Mouse (Mus musculus) thymus, adult 2 months (tissue): Measurements from ENCODE around the gene Gsap. TPM values are rescaled to one million over a fixed set of nuclear protein-coding genes. Genes with fewer than 3 reads are reported as not detected.

ENCODE experiments used
- DNase-seq: peaks from one replicate; pipeline ENCODE4 v3.0.0; 2021
- H3K27ac ChIP-seq: fragments of 200-500 bp; 2 replicates; pipeline ENCODE4 v1.5.1; 2012; ENCODE audit warnings: low read length, control low read depth; ENCODE audit not compliant: control insufficient read depth, insufficient read depth
- H3K27me3 ChIP-seq: fragments of 200-500 bp; 2 replicates; pipeline ENCODE4 v1.6.1; 2012; ENCODE audit warnings: mild to moderate bottlenecking, low read length, moderate library complexity, mixed read lengths; ENCODE audit not compliant: control insufficient read depth, insufficient read depth
- H3K36me3 ChIP-seq: fragments of 200-500 bp; 2 replicates; pipeline ENCODE4 v1.6.1; 2012; ENCODE audit warnings: mild to moderate bottlenecking, low read length, moderate library complexity; ENCODE audit not compliant: control insufficient read depth, insufficient read depth
- H3K4me1 ChIP-seq: fragments of 200-500 bp; replicated peaks from 2 replicates; pipeline ENCODE4 v1.6.1; 2012; ENCODE audit warnings: low read length; ENCODE audit not compliant: control insufficient read depth, insufficient read depth
- H3K4me3 ChIP-seq: fragments of 200-500 bp; 2 replicates; pipeline ENCODE4 v1.5.1; 2012; ENCODE audit warnings: mild to moderate bottlenecking, low read length, control low read depth, moderate library complexity; ENCODE audit not compliant: control insufficient read depth, insufficient read depth
- CTCF ChIP-seq: fragments of 200-500 bp; IDR thresholded peaks from 2 replicates; pipeline ENCODE4 v1.5.1; 2012; ENCODE audit warnings: mild to moderate bottlenecking, control low read depth, low read length, moderate library complexity, borderline replicate concordance; ENCODE audit not compliant: control insufficient read depth, poor library complexity, insufficient read depth; ENCODE audit errors: extremely low read depth
- POLR2A ChIP-seq: fragments of 200-500 bp; IDR thresholded peaks from 2 replicates; pipeline ENCODE4 v1.6.1; 2012; ENCODE audit warnings: mild to moderate bottlenecking, low read length, control low read depth, moderate library complexity; ENCODE audit not compliant: control insufficient read depth, poor library complexity, insufficient read depth; ENCODE audit errors: extremely low read depth
- WGBS: fragments of 180-500 bp; shearing (Covaris S2); methylation state at CpG from one replicate; pipeline ENCODE4 v1.1.7; 2018; 5-methylcytosine and 5-hydroxymethylcytosine counted together
- polyA plus RNA-seq: library from polyadenylated mRNA; depleted of rRNA; stranded (reverse); fragments of >200 nt; gene quantifications from 2 replicates; pipeline ENCODE4 v1.2.3, GENCODE M21; 2012

The Gsap gene
- polyA plus RNA-seq, 1 experiment, result 4.3 TPM

DNA sequence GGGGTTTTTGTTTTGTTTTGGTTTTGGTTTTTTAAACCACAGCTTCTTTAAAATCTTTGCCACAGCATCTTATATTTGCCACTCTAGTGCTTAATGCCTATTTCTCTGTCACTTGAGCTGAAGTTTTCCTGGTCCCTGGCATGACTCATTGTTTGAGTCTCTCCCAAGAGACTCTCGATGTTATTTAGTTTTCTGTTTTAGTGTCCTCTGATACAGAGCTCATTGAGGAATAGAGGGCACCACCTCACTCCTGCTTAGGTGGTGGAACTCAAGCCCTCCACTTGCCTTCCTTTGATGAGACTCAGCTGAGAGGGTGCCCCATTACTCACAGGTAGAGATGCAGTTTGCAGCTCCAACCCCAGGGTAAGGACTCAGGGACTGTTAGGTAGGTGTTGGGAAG is 17.4 kb downstream of the Gsap start:
- DNase-seq, result no peak
- Histone ChIP-seq H3K4me1 (no peaks in the 10 kb centered on the region), H3K27ac (no peak overlapping the region), H3K27me3 (no peaks in the 10 kb centered on the region), H3K36me3 (no peaks in the 10 kb centered on the region), H3K4me3 (no peak overlapping the region)
- TF ChIP-seq CTCF (no peak), POLR2A (no peak)
- WGBS, result 64% methylated on average over 1 of the region's 1 CpGs

DNA sequence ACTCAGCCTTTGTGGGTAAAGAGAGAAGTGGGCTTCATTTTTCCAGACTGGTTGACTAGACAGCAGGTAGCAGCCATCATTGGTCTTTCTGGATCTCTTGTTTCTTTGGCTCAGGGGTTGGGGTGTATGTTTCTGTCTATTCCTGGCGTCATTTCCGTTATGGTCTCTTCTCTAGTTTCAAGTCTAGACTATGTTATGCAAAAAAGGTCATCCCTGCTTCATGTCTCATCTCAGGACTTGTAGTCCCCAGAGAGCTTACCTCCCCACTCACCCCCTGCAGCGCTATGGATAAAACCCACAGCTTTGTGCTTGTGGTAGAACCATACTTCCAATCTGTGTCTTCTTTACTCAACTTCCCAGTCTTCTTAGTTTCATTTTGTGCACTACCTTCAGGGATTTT is 18.1 kb downstream of the Gsap start:
- TF ChIP-seq CTCF, result no peak
- TF ChIP-seq POLR2A, result no peak
- H3K36me3 ChIP-seq, result no peaks in the 10 kb centered on the region

DNA sequence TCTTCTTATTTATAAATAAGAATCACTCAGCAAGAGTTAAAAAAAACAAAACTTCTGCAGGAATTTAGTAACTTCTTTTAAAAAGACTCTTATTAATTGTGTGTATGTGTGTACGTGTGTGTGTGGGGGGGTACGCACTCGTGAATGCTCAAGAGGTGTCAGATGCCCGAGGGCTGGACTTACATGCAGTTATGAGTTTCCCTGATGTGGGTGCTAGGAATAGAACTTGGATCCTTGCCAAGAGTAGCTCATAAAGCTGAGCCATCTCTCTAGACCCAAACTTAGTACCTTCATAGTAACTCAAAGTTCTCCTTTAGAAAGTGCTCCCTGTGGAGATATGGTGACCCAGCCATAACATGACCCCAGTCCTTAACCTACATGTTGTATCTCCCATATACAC is 20.0 kb downstream of the Gsap start:
- no peak overlapping the region for H3K4me3 ChIP-seq
- H3K36me3 ChIP-seq, result no peaks in the 10 kb centered on the region
- DNase-seq, result no peak
- no peak overlapping the region for H3K27ac ChIP-seq
- 81% methylated on average over 4 of the region's 4 CpGs for WGBS
- no peaks in the 10 kb centered on the region for H3K27me3 ChIP-seq
- H3K4me1 ChIP-seq, result no peaks in the 10 kb centered on the region
- TF ChIP-seq POLR2A, result no peak
- no peak for TF ChIP-seq CTCF

More for the DNA sequence above, 18.1 kb downstream of the Gsap start:
- H3K27ac ChIP-seq, result no peak overlapping the region
- 90% methylated on average over 3 of the region's 3 CpGs for WGBS
- no peaks in the 10 kb centered on the region for H3K27me3 ChIP-seq
- H3K4me3 ChIP-seq, result no peak overlapping the region
- H3K4me1 ChIP-seq, result no peaks in the 10 kb centered on the region
- DNase-seq, result no peak

DNA sequence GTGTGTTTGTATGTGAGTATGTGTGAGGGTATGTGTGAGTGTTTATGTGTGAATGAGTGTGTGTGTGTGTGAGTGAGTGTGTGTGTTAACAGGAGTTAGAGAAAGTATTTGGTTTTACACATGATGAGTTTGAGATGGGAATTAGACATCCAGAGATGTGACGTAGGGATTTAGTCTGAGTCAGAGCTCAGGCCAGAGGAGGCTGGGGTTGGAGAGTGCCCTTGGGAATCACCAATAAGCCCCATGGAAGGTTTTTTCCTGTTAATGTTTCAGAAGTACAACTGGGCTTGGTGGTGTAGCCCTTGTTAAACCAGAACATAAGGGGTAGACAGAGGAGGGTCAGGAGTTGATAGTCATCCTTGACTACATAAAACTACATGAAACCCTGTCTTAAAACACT is 25.4 kb downstream of the Gsap start:
- WGBS, result 97% methylated on average over 1 of the region's 1 CpGs
- H3K4me3 ChIP-seq, result no peak overlapping the region
- DNase-seq, result no peak
- H3K27ac ChIP-seq, result no peak overlapping the region
- no peaks in the 10 kb centered on the region for H3K27me3 ChIP-seq
- no peaks in the 10 kb centered on the region for H3K36me3 ChIP-seq
- no peak for TF ChIP-seq CTCF
- no peak for TF ChIP-seq POLR2A
- peaks cover 5% of the 10 kb centered on the region; the same call in 1 of the 2 replicates for H3K4me1 ChIP-seq

DNA sequence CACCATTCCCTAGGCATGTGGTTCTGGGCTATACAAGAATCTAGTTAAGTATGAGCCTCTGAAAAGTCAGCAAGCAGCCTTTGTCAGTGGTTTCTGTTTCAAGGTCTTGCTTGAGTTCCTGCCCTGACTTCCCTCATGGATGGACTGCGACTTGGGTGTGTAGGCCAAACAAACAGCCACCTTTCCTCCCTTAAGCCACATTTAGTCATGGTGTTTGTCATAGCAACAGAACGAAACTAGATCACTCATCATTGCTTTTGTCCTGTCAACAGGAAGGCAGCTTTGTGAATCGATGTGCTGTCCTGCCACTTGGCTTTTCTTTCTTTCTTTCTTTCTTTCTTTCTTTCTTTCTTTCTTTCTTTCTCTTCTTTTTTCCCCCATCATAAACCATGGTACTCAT is 26.9 kb downstream of the Gsap start:
- no peak overlapping the region for H3K27ac ChIP-seq
- 93% methylated on average over 3 of the region's 3 CpGs for WGBS
- H3K36me3 ChIP-seq, result no peaks in the 10 kb centered on the region
- H3K27me3 ChIP-seq, result no peaks in the 10 kb centered on the region
- no peak for TF ChIP-seq POLR2A
- TF ChIP-seq CTCF, result no peak
- no peak overlapping the region for H3K4me3 ChIP-seq
- DNase-seq, result no peak
- H3K4me1 ChIP-seq, result peaks cover 5% of the 10 kb centered on the region; the same call in 1 of the 2 replicates

DNA sequence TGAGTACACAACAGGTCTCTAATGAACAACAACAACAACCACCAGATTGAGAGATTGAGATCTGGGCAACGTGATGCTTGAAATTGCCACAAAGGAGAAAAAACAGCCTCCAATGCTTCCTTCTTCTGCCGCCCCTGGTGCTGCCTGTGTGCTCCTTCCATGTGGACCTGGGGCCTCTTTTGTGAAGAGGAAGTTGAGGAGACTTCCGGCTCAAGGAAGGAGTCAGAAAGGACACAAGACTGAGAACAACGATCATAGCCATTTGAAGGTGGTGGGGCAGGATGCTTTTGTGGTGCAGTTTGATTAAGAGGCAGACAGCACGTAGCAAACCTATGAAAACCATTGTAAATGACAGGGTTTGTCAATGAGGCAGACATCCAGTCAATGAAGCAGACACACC is 27.7 kb downstream of the Gsap start:
- Histone ChIP-seq H3K36me3 (no peaks in the 10 kb centered on the region), H3K27me3 (no peaks in the 10 kb centered on the region), H3K4me3 (no peak overlapping the region), H3K4me1 (peaks cover 5% of the 10 kb centered on the region; the same call in 1 of the 2 replicates), H3K27ac (no peak overlapping the region)
- DNase-seq, result no peak
- TF ChIP-seq POLR2A (no peak), CTCF (no peak)
- WGBS, result 24% methylated on average over 5 of the region's 5 CpGs

DNA sequence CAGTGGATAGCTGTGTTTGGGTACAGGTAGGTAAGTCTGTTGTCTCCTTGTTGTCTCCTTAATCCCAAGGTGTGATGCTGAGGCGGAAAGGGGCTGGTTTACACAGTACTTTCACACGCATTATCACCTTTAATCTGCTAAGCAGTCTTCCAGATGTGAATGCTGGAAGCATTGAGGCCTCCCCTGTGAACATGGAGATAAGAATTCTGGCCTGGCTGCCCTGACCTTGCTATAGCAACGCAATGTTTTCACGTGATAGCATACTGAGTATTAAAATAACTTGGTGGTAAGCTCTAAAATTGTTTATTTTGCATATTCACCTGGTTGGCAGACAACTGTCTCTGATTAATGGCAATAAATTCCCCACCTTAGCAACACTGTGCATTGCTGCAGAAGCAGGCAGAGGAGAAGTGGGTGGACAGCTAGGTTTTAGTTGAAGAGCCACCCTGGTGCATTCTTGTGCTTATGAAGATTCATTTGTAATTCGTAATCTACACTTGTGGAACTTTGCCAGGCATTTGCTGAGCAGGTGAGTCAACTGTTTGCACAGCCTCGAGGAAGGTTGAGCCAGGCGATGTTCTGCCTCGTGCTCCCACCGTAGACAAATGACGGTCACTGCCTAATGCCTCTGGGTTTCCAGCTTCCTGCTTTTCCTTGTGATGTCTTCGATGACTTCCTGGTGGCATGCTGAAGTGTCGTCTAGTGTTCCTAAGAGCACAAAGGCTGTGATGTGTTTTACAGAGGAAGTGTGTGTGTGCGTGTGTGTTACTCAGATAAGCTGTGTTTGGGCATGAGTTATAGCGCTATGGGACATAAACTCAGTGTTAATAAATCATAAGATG is 31.6 kb downstream of the Gsap start:
- TF ChIP-seq POLR2A (no peak), CTCF (no peak)
- DNase-seq, result no peak
- Histone ChIP-seq H3K27me3 (no peaks in the 10 kb centered on the region), H3K4me1 (peaks cover 5% of the 10 kb centered on the region; the same call in 1 of the 2 replicates), H3K4me3 (no peak overlapping the region), H3K36me3 (no peaks in the 10 kb centered on the region), H3K27ac (no peak overlapping the region)
- WGBS, result 59% methylated on average over 14 of the region's 14 CpGs
